Mouse (Mus musculus): ENCODE data around the gene Scrt2.
"Not testable (repeated sequence)": the region's sequence is repeated elsewhere in the genome, so short reads cannot be mapped to it uniquely, and the experiment has no call there.

Scrt2 gene

DNA sequence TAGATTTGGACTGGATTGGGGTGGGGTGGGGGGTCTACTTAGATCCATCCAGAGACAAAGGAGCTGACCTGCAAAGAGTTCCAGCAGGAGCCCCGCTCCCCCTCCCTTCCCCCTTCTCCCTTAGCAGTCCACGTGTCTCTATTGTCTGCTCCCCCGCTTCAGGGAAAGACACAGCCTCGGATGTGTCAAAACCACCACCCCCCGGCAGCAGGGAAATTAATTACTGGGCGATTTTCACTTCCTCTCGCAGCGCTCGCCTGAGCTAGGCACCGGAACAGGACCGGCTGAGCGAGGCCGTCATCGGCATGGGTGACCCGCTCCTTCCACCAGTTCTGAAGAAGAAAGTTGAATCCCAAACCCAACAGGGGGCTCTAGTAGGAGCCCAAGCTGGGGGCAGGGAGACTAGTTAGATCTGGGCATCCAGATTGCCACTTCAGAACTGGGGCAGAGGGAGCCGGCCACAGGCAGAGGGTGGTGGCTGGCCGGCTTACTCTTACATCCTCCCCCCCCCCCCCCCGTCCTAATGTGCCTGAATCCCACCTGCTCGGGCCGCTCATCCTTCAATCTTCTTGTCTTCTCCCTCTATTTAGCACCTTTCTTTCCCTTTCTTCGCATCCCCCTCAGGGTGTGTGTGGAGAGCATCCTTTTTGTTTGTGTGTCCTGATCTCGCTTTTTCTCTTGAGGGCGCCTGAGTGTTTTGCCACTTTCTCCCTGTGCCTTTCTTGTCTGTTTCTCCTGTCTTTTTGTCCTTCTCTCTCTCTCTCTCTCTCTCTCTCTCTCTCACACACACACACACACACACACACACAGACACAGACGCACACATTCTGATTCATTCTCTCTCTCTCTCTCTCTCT is at the start of gene Scrt2:
Scrt2 (plus strand) TSS at position 845 of the 857 bp plus-strand sequence.
- peak in 1 of 2 experiments; percentile 8 for DNase-seq (ENCODE audit: low spot score in 2 of 2)

DNA sequence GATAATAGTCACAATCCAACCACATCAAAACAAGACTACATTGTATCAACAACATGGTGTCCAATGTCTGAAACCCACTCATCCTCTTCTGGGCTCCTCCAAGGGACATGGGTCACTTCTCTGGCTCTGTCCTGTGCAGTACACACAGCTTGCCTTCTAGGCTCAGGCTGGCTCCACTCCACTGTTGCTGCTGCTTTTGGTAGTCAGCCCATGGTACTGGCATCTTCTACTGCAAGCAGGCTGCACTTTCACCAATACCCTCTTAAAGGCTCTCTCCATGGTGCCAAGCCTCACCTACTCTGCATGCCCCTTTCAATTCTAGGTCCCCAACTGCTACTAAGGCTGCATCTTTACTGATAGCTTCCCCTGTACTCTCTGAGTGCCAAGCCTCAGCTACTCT is 41.2 kb upstream of the Scrt2 start:
- DNase-seq (ENCODE audit: low spot score in 2 of 2): no peak

DNA sequence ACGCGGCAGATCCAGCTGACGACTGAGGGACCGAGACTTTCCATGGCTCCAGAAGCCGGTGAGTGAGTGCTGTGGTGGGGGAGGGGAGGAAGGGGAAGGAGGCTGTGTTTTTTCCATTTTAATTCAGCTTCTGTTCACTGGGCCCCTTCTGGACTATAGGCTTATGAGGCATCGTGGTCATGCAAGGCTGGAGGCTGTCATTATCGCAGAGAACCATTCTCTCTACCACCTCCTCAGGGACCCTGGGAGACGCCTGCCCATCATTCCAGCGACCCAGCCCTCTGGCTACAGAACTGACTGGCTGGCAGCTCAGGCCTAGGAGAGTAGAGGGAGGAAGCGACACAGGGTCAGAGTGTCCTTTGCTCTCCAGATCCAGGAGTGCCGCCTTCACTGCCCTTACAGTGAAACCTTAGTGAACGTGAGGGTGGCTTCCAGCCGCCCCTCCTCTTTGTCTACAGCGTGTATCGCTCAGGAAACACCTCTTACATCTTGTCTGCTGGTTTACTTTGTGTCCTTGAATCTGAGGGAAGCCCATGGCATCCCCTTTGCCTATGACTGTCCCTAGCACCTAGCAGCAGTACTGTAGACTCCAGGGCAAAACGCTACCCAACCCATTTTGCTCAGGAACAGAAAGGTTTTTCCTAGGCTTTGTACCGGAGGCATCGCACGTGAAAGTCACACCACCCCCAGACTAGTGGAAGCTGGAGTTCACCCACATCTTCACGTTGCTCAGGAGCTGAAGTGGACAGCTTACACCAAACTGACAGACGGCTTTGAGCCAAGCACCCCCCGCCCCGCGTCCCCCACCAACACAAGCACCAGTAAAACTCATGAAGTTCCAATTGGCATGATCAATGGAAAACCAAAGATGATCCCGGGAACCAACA is 34.0 kb upstream of the Scrt2 start:
- no peak for DNase-seq (ENCODE audit: low spot score in 2 of 2)

DNA sequence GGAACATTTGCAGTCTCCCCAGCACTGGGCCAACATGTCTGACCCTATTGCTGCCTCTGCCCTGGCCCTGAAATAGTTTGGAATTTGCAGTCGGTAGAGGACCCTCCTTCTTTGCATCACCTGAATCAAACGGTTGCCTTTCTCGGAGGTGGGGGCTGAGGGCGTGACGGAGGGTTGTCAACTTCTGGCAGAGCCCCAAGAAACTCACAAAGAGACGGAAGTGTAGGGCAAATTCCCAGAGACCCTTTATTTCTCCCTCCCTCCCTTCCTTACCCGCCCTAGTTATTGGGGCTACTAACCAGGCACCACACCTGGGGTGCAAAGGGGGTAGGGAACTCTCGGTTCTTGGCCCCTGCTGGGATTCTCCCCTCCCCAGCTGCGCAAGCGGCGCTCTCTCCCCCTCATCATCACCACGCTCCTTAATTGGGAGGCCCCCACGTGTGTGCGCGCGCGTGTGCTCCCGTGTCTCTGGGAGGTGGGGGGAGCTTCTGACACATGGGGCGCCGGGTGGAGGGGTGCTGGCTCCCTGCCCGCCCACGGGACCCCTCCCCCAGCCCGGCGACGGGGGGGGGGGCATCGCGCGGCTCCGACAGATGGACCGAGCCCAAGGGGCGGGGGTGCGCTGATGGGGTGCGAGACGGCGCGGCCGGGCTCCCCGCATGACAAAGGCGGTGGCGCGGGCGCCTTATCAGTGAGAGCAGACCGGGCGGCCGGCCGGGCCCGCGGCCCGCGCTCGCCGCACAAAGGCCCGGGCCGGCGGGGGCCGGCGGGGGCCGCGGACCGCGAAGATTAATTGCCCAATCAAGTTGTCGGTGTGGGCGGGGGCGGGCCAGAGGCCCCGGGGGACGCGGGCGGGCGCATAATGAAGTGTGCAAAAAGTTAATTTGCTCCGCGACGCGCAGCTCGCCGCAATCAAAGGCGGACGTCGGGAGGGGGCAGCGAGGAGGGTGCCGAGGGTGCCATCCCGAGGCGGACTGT is 33.0 kb upstream of the Scrt2 start:
- DNase-seq (ENCODE audit: low spot score in 2 of 2): no peak

DNA sequence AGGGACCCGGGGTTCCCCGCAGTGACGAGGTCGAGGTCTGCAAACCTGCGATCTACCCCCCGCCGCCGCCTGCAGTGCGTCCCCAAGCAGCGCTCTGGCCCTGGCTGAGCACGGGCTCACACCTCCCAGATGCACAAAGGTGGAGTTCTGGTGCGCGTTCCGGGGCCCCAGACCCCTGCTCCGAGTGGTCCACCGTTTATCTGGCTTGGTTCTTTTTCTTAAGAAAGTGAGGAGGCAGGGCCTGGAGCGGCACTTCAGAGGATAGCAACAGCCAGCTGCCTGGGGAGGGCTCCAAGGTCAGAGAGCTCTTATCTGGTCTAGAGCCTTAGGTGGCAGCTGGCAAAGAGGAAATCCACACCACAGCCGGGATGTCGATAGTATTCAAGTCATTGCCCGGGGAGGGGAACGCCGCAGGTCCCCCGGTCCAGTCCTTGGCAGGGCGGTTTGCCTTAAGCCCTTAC is 32.3 kb upstream of the Scrt2 start:
- DNase-seq (ENCODE audit: low spot score in 2 of 2): no peak

DNA sequence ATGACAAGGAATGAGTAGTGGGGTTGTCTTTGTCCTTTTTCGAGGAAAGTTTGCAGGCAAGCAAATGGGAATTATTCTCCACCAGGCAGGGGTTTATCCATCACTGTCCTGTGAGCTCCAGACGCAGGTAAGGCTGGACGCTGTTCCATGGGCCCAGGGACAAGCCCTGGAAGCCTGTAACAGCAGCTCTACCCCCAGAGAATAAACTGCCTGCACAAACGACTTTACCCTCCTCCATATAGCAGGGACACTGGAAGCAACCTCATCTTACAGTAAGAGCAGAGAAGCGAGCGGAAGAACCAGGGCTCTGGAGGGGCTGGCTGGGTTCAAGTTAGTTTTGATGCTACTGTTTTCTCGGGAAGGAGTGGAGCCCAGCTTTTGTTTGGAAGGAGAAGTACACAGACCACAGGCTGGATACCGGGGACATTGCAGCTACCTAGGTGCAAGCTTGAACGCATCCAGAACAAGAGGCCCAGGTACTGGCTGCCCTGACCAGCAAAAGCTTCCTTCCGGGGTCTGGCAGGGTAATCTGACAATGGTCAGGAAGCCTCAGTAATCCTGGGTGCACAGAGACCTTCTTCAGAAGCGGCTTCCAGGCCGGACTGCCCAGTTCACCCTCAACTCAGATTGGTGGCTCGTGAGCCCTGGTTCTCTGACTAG is 31.6 kb upstream of the Scrt2 start:
- DNase-seq (ENCODE audit: low spot score in 2 of 2): no peak

DNA sequence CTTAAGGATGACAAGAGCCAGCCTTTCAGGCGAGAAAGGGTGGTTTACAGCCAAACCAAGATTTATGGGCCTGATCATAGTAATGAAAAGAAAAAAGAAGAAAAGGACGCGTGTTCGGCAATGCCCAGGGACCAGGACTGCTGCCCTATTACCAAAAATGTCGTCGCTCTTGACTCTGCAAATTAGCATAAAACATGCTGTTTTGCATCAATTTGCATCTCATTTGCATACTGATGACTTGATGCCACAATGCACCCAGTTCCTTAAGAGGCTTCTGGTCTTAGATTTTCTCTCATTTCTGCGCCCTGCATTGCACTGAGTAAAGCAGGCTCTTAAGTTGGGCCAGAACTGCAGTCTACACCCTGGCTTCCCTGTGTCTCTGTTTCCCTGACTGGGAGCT is 31.0 kb upstream of the Scrt2 start:
- no peak for DNase-seq (ENCODE audit: low spot score in 2 of 2)

DNA sequence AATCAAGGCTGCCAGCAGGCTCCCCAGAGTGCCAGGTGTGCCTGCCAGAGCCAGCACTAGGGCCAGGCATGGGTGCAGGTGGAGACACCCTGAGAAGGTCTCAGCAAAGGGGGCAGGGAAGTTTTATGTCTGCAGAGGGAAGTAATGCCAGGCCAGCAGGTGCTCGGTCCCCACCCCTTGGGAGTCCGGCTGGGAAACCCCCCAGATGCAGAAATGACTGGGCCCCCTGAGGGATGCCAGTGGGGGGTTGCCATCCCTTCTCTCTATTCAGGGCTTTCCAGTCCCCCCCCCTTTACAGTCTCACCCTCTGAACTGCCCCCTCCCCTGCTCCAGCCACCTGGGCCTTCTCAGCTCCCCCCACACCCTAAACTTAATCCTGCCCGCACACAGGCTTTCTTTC is 29.3 kb upstream of the Scrt2 start:
- no peak for DNase-seq (ENCODE audit: low spot score in 2 of 2)

DNA sequence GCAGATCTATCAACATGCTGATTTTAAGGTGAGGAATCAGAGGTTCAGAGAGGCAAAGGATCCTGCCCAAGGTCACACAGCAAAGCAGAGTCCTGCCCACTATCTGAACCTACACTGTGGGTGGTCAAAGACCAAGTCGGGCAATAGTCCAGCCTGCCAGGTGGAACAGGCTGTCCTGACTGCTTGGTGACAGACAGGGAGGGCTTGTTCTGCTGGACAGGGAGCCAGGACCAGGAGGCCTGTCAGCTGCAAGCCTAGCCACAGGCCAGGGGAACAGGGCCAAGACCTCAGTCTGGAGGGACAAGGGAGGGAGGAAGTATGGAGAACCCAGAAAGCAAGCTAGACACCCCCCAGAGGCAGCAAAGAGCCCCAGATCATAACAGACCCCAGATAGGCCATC is 25.9 kb upstream of the Scrt2 start:
- no peak for DNase-seq (ENCODE audit: low spot score in 2 of 2)

DNA sequence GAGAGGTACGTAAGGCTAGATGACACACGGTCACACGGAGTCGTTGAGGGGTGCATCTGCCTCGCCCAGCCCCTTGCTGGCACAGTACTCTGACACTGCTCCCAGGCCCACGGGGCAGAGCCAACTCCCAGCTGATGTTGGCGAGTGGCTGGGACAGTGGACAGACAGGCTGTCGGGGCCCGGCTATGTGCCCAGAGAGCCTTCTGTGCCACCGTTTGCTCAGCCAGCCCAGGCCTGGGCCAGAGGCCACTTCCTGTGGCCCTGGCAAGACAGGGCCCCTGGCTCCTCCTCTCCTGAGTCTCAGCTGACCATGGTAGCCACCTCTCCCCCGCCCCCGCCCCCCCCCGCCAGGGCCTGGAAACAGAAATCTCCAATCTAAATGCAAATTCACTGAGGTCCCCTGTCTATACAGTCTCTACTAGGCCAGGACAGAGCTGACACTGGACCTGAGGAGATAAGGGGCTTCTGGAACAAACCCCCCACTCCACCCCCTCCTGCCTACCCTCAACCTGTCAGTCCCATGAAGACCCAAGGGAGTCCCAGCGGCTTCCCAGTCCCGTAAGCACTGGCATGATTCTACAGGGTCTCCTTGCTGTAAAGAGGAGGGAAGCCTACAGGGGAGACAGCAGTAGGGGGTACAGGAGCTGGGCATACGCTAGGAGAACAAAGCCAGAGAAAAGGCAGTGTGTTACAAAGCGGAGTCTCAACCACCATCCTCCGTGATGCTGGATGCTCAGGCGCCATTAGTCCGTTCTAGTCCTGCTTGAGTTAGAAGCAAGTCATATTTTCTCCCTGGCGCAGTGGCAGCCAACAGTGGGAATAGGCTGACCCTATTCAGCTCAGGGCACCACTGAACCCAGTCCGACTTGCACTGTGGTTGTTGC is 24.7 kb upstream of the Scrt2 start:
- DNase-seq (ENCODE audit: low spot score in 2 of 2): no peak

DNA sequence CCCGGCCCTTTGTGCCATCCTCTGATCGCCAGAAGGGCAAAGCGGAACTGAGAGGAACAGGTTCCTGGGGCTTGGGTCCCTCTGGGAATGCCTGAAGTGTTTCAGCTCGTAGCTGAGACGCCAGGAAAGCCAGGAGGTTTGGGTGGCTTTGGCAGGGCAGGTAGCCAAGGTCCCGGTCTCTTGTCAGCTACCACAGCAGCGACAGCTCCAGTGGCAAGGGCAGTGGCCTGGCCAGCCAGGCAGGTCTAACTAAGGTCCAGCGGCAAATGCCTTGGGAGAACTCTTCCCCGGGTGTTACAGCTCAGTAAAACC is 24.1 kb upstream of the Scrt2 start:
- no peak for DNase-seq (ENCODE audit: low spot score in 2 of 2)

DNA sequence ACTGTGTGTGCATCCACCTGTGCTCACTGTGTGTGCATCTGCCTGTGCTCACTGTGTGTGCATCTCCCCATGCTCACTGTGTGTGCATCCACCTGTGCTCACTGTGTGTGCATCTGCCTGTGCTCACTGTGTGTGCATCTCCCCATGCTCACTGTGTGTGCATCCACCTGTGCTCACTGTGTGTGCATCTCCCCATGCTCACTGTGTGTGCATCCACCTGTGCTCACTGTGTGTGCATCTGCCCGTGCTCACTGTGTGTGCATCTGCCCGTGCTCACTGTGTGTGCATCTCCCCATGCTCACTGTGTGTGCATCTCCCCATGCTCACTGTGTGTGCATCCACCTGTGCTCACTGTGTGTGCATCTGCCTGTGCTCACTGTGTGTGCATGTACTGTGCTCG is 18.5 kb upstream of the Scrt2 start:
- DNase-seq (ENCODE audit: low spot score in 2 of 2): not testable (repeated sequence)

DNA sequence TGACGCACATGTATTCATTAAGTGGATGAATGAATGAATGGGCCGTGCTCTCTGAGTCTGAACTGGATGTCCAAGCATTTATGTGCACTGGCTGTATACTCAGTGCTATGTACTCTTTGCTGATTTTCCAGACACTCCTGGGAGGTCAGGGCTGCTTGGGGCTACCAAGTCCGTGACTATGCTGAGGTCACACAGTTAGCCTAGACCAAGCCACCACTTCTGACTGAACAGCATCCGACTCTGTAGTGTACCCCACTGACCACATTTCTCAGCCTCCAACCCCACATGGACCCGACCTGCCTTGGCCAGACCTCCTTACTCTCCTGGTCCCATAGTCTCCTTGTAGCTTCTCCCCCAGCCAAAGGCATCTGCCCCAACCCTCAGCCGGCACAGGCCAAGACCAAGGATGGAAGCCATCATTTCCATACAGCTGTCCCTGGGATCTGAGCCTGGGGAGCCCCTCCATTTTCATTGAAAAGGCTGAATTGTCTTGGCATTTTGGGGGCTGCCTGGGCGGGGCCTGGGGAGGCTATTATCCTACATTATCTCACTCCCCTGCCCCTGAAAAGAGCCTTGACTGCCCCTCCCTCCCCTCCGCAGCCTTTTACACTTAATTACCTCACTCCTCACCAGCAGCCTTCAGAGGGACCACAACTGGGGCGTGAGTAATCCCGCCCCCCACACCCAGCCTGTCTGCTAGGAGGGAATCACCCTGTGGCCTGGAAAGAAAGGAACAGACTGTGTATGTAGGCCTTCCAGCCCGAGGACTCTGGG is 12.5 kb upstream of the Scrt2 start:
- no peak for DNase-seq (ENCODE audit: low spot score in 2 of 2)

DNA sequence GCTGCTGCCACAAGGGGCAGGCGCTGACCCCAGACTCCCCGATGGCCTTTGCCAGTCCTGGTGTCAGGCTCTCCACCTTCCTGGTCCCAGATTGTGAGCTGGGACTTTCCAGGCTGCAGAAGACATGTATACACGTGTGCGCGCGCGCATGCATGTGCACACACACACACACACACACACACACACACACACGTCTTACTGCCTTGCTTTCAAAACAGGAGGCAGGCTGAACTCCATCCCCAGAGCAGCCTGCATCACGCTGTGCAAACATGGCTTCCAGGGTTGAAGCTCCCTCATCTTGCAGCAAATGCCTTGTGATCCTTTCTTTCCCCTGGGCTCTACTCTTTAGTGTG is 11.9 kb upstream of the Scrt2 start:
- DNase-seq (ENCODE audit: low spot score in 2 of 2): no peak

DNA sequence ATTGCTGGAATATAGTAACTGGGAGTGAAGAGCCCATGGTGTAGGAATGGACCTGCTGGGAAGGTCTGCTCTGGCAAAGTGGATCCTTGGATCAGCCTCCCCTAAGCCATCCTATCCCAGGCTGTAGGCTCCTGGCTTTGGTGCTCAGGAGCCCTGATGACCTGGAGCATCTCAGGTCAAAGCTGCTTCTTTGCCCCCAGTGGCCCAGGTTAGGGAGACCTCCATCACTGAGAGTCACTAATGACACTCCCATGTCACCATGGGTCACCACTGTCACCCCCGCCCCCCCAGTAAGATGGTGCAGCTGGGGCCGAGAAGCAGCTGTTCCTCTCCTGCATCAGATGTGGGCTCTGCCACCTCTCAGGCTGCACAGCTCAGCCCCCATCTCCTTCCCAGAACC is 11.4 kb upstream of the Scrt2 start:
- DNase-seq (ENCODE audit: low spot score in 2 of 2): no peak

DNA sequence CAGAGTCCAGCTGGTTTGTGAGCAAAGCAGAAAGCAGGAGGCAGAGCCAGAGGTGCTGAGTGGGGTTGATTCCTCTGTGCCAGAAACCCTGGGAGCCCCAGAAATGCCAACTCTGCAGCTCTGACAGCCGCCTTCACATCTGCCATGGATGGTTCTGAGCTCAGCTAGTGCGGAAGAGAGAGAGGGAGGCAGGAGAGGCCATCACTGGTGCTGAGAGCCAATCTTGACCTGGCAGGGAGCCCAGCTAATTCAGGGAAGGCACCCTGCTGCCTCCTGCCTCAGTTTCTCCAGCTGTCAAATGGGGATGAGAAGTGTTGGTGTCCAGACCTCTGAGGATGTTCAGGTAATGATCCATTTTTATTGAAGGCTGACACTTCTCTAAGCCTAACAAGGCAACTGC is 6.8 kb upstream of the Scrt2 start:
- no peak for DNase-seq (ENCODE audit: low spot score in 2 of 2)

DNA sequence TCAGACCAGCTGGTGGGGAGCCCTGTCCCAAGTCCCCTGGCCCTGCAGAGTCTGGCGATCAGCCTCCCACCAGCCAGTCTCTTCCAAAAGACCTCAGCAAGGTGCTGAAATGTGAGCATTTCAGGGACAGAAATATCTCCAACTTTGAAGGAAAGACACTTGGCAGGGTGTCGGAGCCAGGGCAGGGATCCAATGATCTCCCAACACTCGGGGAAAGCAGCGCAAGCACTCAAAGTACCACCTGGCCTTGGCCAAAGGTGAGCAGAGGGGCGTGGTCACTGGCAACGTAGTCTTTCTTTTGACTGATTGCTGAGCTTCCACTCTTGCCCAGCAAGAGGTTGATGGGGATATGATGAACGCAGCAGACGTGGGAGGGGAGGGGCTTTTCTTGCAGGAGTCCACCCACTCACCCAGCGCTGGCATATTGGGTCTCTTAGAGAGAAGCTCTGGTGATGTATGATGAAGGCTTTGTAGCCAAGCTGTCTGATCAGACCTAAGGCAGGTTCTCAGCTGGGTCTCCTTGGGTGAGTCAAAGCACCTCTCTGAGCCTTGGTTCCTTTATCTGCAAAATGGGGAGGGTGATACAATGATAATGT is 5.9 kb upstream of the Scrt2 start:
- no peak for DNase-seq (ENCODE audit: low spot score in 2 of 2)

DNA sequence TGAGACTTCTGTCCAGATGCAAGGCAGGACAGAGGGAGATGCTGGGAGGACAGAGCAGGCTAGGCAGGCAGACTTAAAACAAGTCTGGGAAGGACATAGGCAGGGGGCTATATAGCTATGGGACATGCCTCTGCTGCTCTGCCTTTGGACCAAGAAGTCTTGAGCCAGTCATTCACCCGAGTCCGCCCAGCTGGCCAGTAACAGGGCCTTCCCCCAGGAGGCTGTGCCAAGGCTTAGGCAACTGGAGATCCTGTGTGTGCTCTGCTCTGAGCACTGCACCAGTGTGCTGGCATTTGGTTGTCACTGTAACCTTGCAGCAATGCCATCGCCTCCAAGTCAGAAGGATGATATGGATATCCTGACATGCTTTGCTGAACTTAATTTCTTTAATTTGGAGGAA is 4.0 kb upstream of the Scrt2 start:
- no peak for DNase-seq (ENCODE audit: low spot score in 2 of 2)
